Mouse (Mus musculus): ENCODE measurements around the gene 1700113H08Rik. TPM values are rescaled to one million over a fixed set of nuclear protein-coding genes. Genes with fewer than 3 reads are reported as not detected.

The 1700113H08Rik gene
- polyA plus RNA-seq, 1 experiment = not detected

GRCm38 (mm10) chr10:87198720-87199119, 140.9 kb downstream of the 1700113H08Rik start:
- H3K36me3 ChIP-seq (ENCODE audit: control insufficient read depth, insufficient read depth, low read length) = no peaks in the 10 kb centered on the region
- 92% methylated on average over 2 of the region's 2 CpGs for WGBS
- TF ChIP-seq POLR2A (IDR thresholded peaks at IDR 0.05; ENCODE audit: low read depth, low read length) (no peak), CTCF (IDR thresholded peaks at IDR 0.05; ENCODE audit: extremely low read depth, insufficient read length, insufficient replicate concordance, low read depth, low read length) (no peak)
- H3K4me3 ChIP-seq (ENCODE audit: low read depth, low read length) = no peak overlapping the region
- H3K27me3 ChIP-seq (ENCODE audit: control insufficient read depth, insufficient read depth, low read length) = no peaks in the 10 kb centered on the region
- no peak overlapping the region for H3K27ac ChIP-seq (ENCODE audit: insufficient read depth, low read depth, low read length)
- H3K4me1 ChIP-seq (ENCODE audit: control insufficient read depth, insufficient read depth, insufficient read length, low read length) = no peaks in the 10 kb centered on the region

GRCm38 (mm10) chr10:87209466-87209865, 151.6 kb downstream of the 1700113H08Rik start:
- no peak for TF ChIP-seq POLR2A (IDR thresholded peaks at IDR 0.05; ENCODE audit: low read depth, low read length)
- no peak for TF ChIP-seq CTCF (IDR thresholded peaks at IDR 0.05; ENCODE audit: extremely low read depth, insufficient read length, insufficient replicate concordance, low read depth, low read length)
- Histone ChIP-seq H3K4me3 (ENCODE audit: low read depth, low read length) (no peak overlapping the region), H3K4me1 (ENCODE audit: control insufficient read depth, insufficient read depth, insufficient read length, low read length) (no peaks in the 10 kb centered on the region), H3K27me3 (ENCODE audit: control insufficient read depth, insufficient read depth, low read length) (no peaks in the 10 kb centered on the region), H3K36me3 (ENCODE audit: control insufficient read depth, insufficient read depth, low read length) (no peaks in the 10 kb centered on the region), H3K27ac (ENCODE audit: insufficient read depth, low read depth, low read length) (no peak overlapping the region)
- 93% methylated on average over 1 of the region's 1 CpGs for WGBS

- Histone ChIP-seq H3K27me3 (ENCODE audit: control insufficient read depth, insufficient read depth, low read length) (no peaks in the 10 kb centered on the region), H3K4me3 (ENCODE audit: low read depth, low read length) (no peak overlapping the region), H3K36me3 (ENCODE audit: control insufficient read depth, insufficient read depth, low read length) (no peaks in the 10 kb centered on the region), H3K4me1 (ENCODE audit: control insufficient read depth, insufficient read depth, insufficient read length, low read length) (no peaks in the 10 kb centered on the region), H3K27ac (ENCODE audit: insufficient read depth, low read depth, low read length) (no peak overlapping the region)
- TF ChIP-seq POLR2A (IDR thresholded peaks at IDR 0.05; ENCODE audit: low read depth, low read length) (no peak), CTCF (IDR thresholded peaks at IDR 0.05; ENCODE audit: extremely low read depth, insufficient read length, insufficient replicate concordance, low read depth, low read length) (no peak)
- 83% methylated on average over 4 of the region's 4 CpGs for WGBS
Measured at GRCm38 (mm10) chr10:87211046-87211445, 153.2 kb downstream of the 1700113H08Rik start.

GRCm38 (mm10) chr10:87212854-87213253, 155.0 kb downstream of the 1700113H08Rik start:
- H3K27ac ChIP-seq (ENCODE audit: insufficient read depth, low read depth, low read length) = no peak overlapping the region
- no peaks in the 10 kb centered on the region for H3K27me3 ChIP-seq (ENCODE audit: control insufficient read depth, insufficient read depth, low read length)
- WGBS = 41% methylated on average over 2 of the region's 2 CpGs
- H3K4me1 ChIP-seq (ENCODE audit: control insufficient read depth, insufficient read depth, insufficient read length, low read length) = no peaks in the 10 kb centered on the region
- no peak overlapping the region for H3K4me3 ChIP-seq (ENCODE audit: low read depth, low read length)
- H3K36me3 ChIP-seq (ENCODE audit: control insufficient read depth, insufficient read depth, low read length) = no peaks in the 10 kb centered on the region
- no peak for TF ChIP-seq CTCF (IDR thresholded peaks at IDR 0.05; ENCODE audit: extremely low read depth, insufficient read length, insufficient replicate concordance, low read depth, low read length)
- no peak for TF ChIP-seq POLR2A (IDR thresholded peaks at IDR 0.05; ENCODE audit: low read depth, low read length)

- H3K27ac ChIP-seq (ENCODE audit: insufficient read depth, low read depth, low read length) = no peak overlapping the region
- no peak overlapping the region for H3K4me3 ChIP-seq (ENCODE audit: low read depth, low read length)
- no peaks in the 10 kb centered on the region for H3K4me1 ChIP-seq (ENCODE audit: control insufficient read depth, insufficient read depth, insufficient read length, low read length)
- H3K27me3 ChIP-seq (ENCODE audit: control insufficient read depth, insufficient read depth, low read length) = no peaks in the 10 kb centered on the region
- H3K36me3 ChIP-seq (ENCODE audit: control insufficient read depth, insufficient read depth, low read length) = no peaks in the 10 kb centered on the region
- TF ChIP-seq POLR2A (IDR thresholded peaks at IDR 0.05; ENCODE audit: low read depth, low read length) = no peak
- whole genome bisulfite sequencing = 66% methylated on average over 31 of the region's 31 CpGs
Measured at GRCm38 (mm10) chr10:87230071-87230910, 172.4 kb downstream of the 1700113H08Rik start.

- H3K36me3 ChIP-seq (ENCODE audit: control insufficient read depth, insufficient read depth, low read length) = no peaks in the 10 kb centered on the region
- no peaks in the 10 kb centered on the region for H3K27me3 ChIP-seq (ENCODE audit: control insufficient read depth, insufficient read depth, low read length)
- WGBS = 74% methylated on average over 9 of the region's 9 CpGs
- TF ChIP-seq CTCF (IDR thresholded peaks at IDR 0.05; ENCODE audit: extremely low read depth, insufficient read length, insufficient replicate concordance, low read depth, low read length) = no peak
- TF ChIP-seq POLR2A (IDR thresholded peaks at IDR 0.05; ENCODE audit: low read depth, low read length) = no peak
- no peak overlapping the region for H3K4me3 ChIP-seq (ENCODE audit: low read depth, low read length)
- no peaks in the 10 kb centered on the region for H3K4me1 ChIP-seq (ENCODE audit: control insufficient read depth, insufficient read depth, insufficient read length, low read length)
- no peak overlapping the region for H3K27ac ChIP-seq (ENCODE audit: insufficient read depth, low read depth, low read length)
Measured at GRCm38 (mm10) chr10:87239332-87240008, 181.6 kb downstream of the 1700113H08Rik start.

- no peak overlapping the region for H3K4me3 ChIP-seq (ENCODE audit: low read depth, low read length)
- no peaks in the 10 kb centered on the region for H3K4me1 ChIP-seq (ENCODE audit: control insufficient read depth, insufficient read depth, insufficient read length, low read length)
- H3K27ac ChIP-seq (ENCODE audit: insufficient read depth, low read depth, low read length) = no peak overlapping the region
- no peak for TF ChIP-seq CTCF (IDR thresholded peaks at IDR 0.05; ENCODE audit: extremely low read depth, insufficient read length, insufficient replicate concordance, low read depth, low read length)
- no peak for TF ChIP-seq POLR2A (IDR thresholded peaks at IDR 0.05; ENCODE audit: low read depth, low read length)
- H3K36me3 ChIP-seq (ENCODE audit: control insufficient read depth, insufficient read depth, low read length) = no peaks in the 10 kb centered on the region
- H3K27me3 ChIP-seq (ENCODE audit: control insufficient read depth, insufficient read depth, low read length) = no peaks in the 10 kb centered on the region
- WGBS = 40% methylated on average over 3 of the region's 3 CpGs
Measured at GRCm38 (mm10) chr10:87271724-87272123, 213.9 kb downstream of the 1700113H08Rik start.

Measured in small intestine, adult 2 months (tissue).